Mouse (Mus musculus) C2C12 (cell line): ENCODE data around the gene Tep1. TPM values are rescaled to one million over a fixed set of nuclear protein-coding genes. Genes with fewer than 3 reads are reported as not detected.
"Not testable (repeated sequence)": the region's sequence is repeated elsewhere in the genome, so short reads cannot be mapped to it uniquely, and the experiment has no call there.

ENCODE experiments used
- H3K27me3 ChIP-seq: one replicate; pipeline ENCODE4 v1.6.1; 2011; ENCODE audit not compliant: control insufficient read depth, insufficient read depth, insufficient read length
- H3K36me3 ChIP-seq: one replicate; pipeline ENCODE4 v1.6.1; 2011; ENCODE audit not compliant: control insufficient read depth, insufficient read depth
- H3K4me3 ChIP-seq: one replicate; pipeline ENCODE4 v1.5.1; 2011; ENCODE audit warnings: mild to moderate bottlenecking, control low read depth; ENCODE audit not compliant: poor library complexity, insufficient read depth, severe bottlenecking
- H3K79me2 ChIP-seq: one replicate; pipeline ENCODE4 v1.6.1; 2011; ENCODE audit not compliant: control insufficient read depth, insufficient read depth
- H3K79me3 ChIP-seq: one replicate; pipeline ENCODE4 v1.6.1; 2011; ENCODE audit warnings: low read depth, control low read depth
- H3ac ChIP-seq: one replicate; pipeline ENCODE3; 2011; ENCODE audit warnings: low read depth; ENCODE audit not compliant: control insufficient read depth, insufficient read length
- CEBPB ChIP-seq: IDR thresholded peaks from one replicate; pipeline ENCODE4 v1.6.1; 2011; ENCODE audit warnings: low read depth, mild to moderate bottlenecking, control low read depth, moderate library complexity
- CTCF ChIP-seq: IDR thresholded peaks from one replicate; pipeline ENCODE4 v1.5.1; 2011; ENCODE audit not compliant: control insufficient read depth, insufficient read depth, insufficient read length
- FOSL1 ChIP-seq: IDR thresholded peaks from one replicate; pipeline ENCODE4 v1.8.0; 2011; ENCODE audit warnings: mild to moderate bottlenecking, low read length; ENCODE audit not compliant: poor library complexity, insufficient read depth, severe bottlenecking
- MAX ChIP-seq: IDR thresholded peaks from one replicate; pipeline ENCODE4 v1.6.1; 2011; ENCODE audit warnings: mild to moderate bottlenecking, control low read depth
- MYOD1 ChIP-seq: IDR thresholded peaks from one replicate; pipeline ENCODE4 v1.6.1; 2011; ENCODE audit warnings: low read depth; ENCODE audit not compliant: control insufficient read depth, insufficient read length
- MYOG ChIP-seq: IDR thresholded peaks from one replicate; pipeline ENCODE4 v1.6.1; 2011; ENCODE audit not compliant: control insufficient read depth, insufficient read length; ENCODE audit errors: extremely low read depth
- USF1 ChIP-seq: IDR thresholded peaks from one replicate; pipeline ENCODE4 v1.6.1; 2011; ENCODE audit warnings: low read depth, mild to moderate bottlenecking, control low read depth, moderate library complexity
- polyA plus RNA-seq: library from polyadenylated mRNA; unstranded; fragments of >200 nt; fragmentation: generic; extraction: Trizol; gene quantifications from one replicate; pipeline ENCODE4 v1.2.1, GENCODE M21; 2012; ENCODE audit warnings: missing spikeins

Tep1 gene
- polyA plus RNA-seq, 1 experiment = 9.9 TPM

GRCm38 (mm10) chr14:50870805-50871143 is 414 bp upstream of the Tep1 start:
- no peak for TF ChIP-seq CEBPB
- peak; percentile 4 for TF ChIP-seq MAX
- H3ac ChIP-seq = peak overlapping the region; percentile 74
- no peaks in the 10 kb centered on the region for H3K27me3 ChIP-seq
- H3K4me3 ChIP-seq = peak overlapping the region; percentile 46
- H3K79me2 ChIP-seq = peaks cover 12% of the 10 kb centered on the region
- no peaks in the 10 kb centered on the region for H3K79me3 ChIP-seq
- H3K36me3 ChIP-seq = peaks cover 18% of the 10 kb centered on the region

GRCm38 (mm10) chr14:50868656-50869055 is 1.7 kb downstream of the Tep1 start:
- TF ChIP-seq MAX (no peak), USF1 (no peak), MYOG (no peak), CEBPB (no peak), MYOD1 (no peak), FOSL1 (no peak), CTCF (no peak)

GRCm38 (mm10) chr14:50868211-50868610 is 2.1 kb downstream of the Tep1 start:
- no peaks in the 10 kb centered on the region for H3K27me3 ChIP-seq
- TF ChIP-seq USF1 (no peak), MYOG (no peak), CEBPB (no peak), FOSL1 (no peak), MYOD1 (no peak), MAX (no peak), CTCF (no peak)
- H3K4me3 ChIP-seq = no peak overlapping the region
- no peak overlapping the region for H3ac ChIP-seq
- H3K79me3 ChIP-seq = no peaks in the 10 kb centered on the region
- H3K79me2 ChIP-seq = peaks cover 12% of the 10 kb centered on the region
- peaks cover 25% of the 10 kb centered on the region for H3K36me3 ChIP-seq

More at GRCm38 (mm10) chr14:50868656-50869055, 1.7 kb downstream of the Tep1 start:
- Histone ChIP-seq H3K27me3 (no peaks in the 10 kb centered on the region), H3K4me3 (no peak overlapping the region), H3ac (no peak overlapping the region), H3K79me2 (peaks cover 12% of the 10 kb centered on the region), H3K79me3 (no peaks in the 10 kb centered on the region), H3K36me3 (peaks cover 25% of the 10 kb centered on the region)

- Histone ChIP-seq H3K79me3 (no peaks in the 10 kb centered on the region), H3K27me3 (no peaks in the 10 kb centered on the region), H3ac (no peak overlapping the region), H3K36me3 (peaks cover 32% of the 10 kb centered on the region), H3K79me2 (peaks cover 12% of the 10 kb centered on the region), H3K4me3 (no peak overlapping the region)
- TF ChIP-seq FOSL1 = no peak
- no peak for TF ChIP-seq MAX
- no peak for TF ChIP-seq MYOG
- TF ChIP-seq CEBPB = no peak
- TF ChIP-seq USF1 = no peak
- no peak for TF ChIP-seq MYOD1
- no peak for TF ChIP-seq CTCF
These were observed 3.4 kb downstream of the Tep1 start for GRCm38 (mm10) chr14:50866966-50867365.

GRCm38 (mm10) chr14:50865005-50865404 is 5.4 kb downstream of the Tep1 start:
- not testable (repeated sequence) for H3K79me3 ChIP-seq, H3K27me3 ChIP-seq, H3K4me3 ChIP-seq, H3ac ChIP-seq
- Histone ChIP-seq H3K36me3 (peaks cover 45% of the 10 kb centered on the region), H3K79me2 (peaks cover 12% of the 10 kb centered on the region)

GRCm38 (mm10) chr14:50862641-50863040 is 7.7 kb downstream of the Tep1 start:
- no peaks in the 10 kb centered on the region for H3K79me3 ChIP-seq
- H3K36me3 ChIP-seq = peaks cover 47% of the 10 kb centered on the region
- H3K79me2 ChIP-seq = no peaks in the 10 kb centered on the region
- H3ac ChIP-seq = no peak overlapping the region
- no peaks in the 10 kb centered on the region for H3K27me3 ChIP-seq
- no peak overlapping the region for H3K4me3 ChIP-seq
- TF ChIP-seq CEBPB = no peak
- no peak for TF ChIP-seq USF1
- TF ChIP-seq MAX = no peak
- TF ChIP-seq MYOG = no peak
- no peak for TF ChIP-seq CTCF
